Mouse (Mus musculus): ENCODE measurements around the gene Aim2. TPM values are rescaled to one million over a fixed set of nuclear protein-coding genes. Genes with fewer than 3 reads are reported as not detected.
"Not testable (repeated sequence)": the region's sequence is repeated elsewhere in the genome, so short reads cannot be mapped to it uniquely, and the experiment has no call there.

Aim2 gene
- total RNA-seq, 2 experiments from 2014 or later: 0.26 to 1.0 TPM

GRCm38 (mm10) chr1:173480399-173481181 is 129.9 kb downstream of the Aim2 start:
- not testable (repeated sequence) for DNase-seq

- not testable (repeated sequence) for DNase-seq
These were observed 130.5 kb downstream of the Aim2 start for GRCm38 (mm10) chr1:173481182-173481574.

GRCm38 (mm10) chr1:173490812-173491480 is 140.3 kb downstream of the Aim2 start, which contains the start of gene Ifi206:
Gene Ifi206 (minus strand): TSS chr1:173491041.
- DNase-seq: not testable (repeated sequence)

- not testable (repeated sequence) for DNase-seq
These were observed 140.8 kb downstream of the Aim2 start for GRCm38 (mm10) chr1:173491483-173491882.

GRCm38 (mm10) chr1:173510595-173510994 is 159.9 kb downstream of the Aim2 start:
- DNase-seq: not testable (repeated sequence)

Other genes starting within 250 kb of the Aim2 start
- not detected for gene Olfr1408, start 213.5 kb upstream of the Aim2 start, total RNA-seq (2021)
- not detected for gene Olfr1406, start 160.2 kb upstream of the Aim2 start, total RNA-seq (2021)
- not detected for gene Olfr218, start 153.1 kb upstream of the Aim2 start, total RNA-seq (2021)
- not detected for gene Olfr1404, start 138.5 kb upstream of the Aim2 start, total RNA-seq (2021)
- under 1 TPM in 1 of 2 experiments, not detected in 1; 0.54 TPM for gene Fcer1a, start 123.7 kb upstream of the Aim2 start, total RNA-seq (2021)
- not detected for gene Olfr418, start 84.9 kb upstream of the Aim2 start, total RNA-seq (2021)
- not detected for gene Mptx2, start 73.1 kb upstream of the Aim2 start, total RNA-seq (2021)
- gene Ackr1, start 17.1 kb upstream of the Aim2 start, total RNA-seq (2021): 10 to 100 TPM in 1 of 2 experiments, 1 to 10 TPM in 1; 8.4 to 11.3 TPM
- 10 to 100 TPM; 22.9 to 31.4 TPM for gene Cadm3, start 16.8 kb downstream of the Aim2 start, total RNA-seq (2021)
- not detected for gene Ifi206, start 140.2 kb downstream of the Aim2 start, total RNA-seq (2021)
- not detected for gene Ifi214, start 185.1 kb downstream of the Aim2 start, total RNA-seq (2021)
- not detected for gene Ifi213, start 248.4 kb downstream of the Aim2 start, total RNA-seq (2021)